Mouse (Mus musculus) megakaryocyte, embryonic 14.5 days (primary cell): Measurements from ENCODE around the gene S1pr4. TPM values are rescaled to one million over a fixed set of nuclear protein-coding genes. Genes with fewer than 3 reads are reported as not detected.
A peak's percentile ranks its signal among the peaks of the same experiment; 100 is the strongest.

Experiments used
- H3K27me3 ChIP-seq: replicated peaks from 2 replicates; pipeline ENCODE3; 2012; ENCODE audit warnings: inconsistent platforms
- H3K36me3 ChIP-seq: replicated peaks from 2 replicates; pipeline ENCODE3; 2012; ENCODE audit warnings: low read length, inconsistent platforms, mixed read lengths
- H3K4me1 ChIP-seq: 2 replicates; pipeline ENCODE4 v1.6.1; 2012; ENCODE audit warnings: inconsistent platforms
- H3K4me3 ChIP-seq: replicated peaks from 2 replicates; pipeline ENCODE3; 2012; ENCODE audit warnings: moderate library complexity, mild to moderate bottlenecking, inconsistent platforms
- H3K9me3 ChIP-seq: 2 replicates; pipeline ENCODE4 v1.6.1; 2012; ENCODE audit warnings: inconsistent platforms
- FLI1 ChIP-seq: IDR thresholded peaks from 2 replicates; pipeline ENCODE4 v1.6.1; 2012; ENCODE audit warnings: low read length, inconsistent platforms, mixed read lengths
- GATA1 ChIP-seq: IDR thresholded peaks from 3 replicates; pipeline ENCODE4 v1.6.1; 2012; ENCODE audit warnings: mixed read lengths, low read length, inconsistent platforms, borderline replicate concordance
- polyA plus RNA-seq: library from polyadenylated mRNA; stranded (reverse); fragments of >175 nt; gene quantifications from 2 replicates; pipeline ENCODE4 v1.2.3, GENCODE M21; 2012; ENCODE audit warnings: low replicate concordance; ENCODE audit not compliant: insufficient read depth

Gene S1pr4
- polyA plus RNA-seq, 1 experiment = 7.4 TPM

DNA sequence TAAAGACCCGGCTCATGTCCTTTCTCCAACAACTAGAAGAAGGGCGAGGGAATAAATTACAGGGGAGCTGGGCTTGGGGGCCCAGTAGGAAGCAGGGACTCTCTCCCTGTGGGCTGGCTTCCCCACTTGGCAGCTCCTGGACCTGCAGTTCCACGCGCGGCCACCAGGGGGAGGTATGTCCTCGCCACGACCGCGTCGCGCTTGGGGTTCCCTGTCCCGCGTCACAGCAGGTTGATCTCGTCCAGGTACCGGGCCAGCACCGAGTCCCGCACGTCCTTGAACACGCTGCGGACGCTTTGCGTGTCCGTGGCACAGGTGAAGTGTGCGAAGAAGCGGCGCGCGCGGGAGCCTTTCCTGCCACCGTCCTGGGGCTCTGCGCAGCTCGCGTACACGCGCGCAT, 2.7 kb upstream of the S1pr4 start:
- no peak for TF ChIP-seq FLI1
- H3K9me3 ChIP-seq = peaks cover 6% of the 10 kb centered on the region
- peak overlapping the region; percentile 84 for H3K4me3 ChIP-seq

DNA sequence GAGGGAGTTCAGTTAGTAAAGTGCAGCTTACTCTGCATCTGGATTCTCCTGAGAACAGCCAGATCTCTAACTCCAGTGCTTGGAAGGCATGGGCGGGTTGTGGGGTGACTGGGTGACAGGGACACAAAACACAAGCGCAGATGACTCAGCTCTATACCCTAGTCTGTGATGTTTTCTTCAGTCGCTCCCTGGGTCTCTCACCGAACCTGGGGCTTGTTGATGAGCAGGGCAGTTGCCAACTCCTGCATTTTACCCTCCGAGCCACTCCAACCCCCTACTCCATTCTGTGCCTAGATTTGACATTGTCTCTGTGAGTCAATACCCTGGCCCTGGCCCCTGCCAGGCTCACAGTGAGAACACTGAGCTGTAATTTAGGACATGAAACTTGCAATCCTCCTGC, 1.9 kb upstream of the S1pr4 start:
- Histone ChIP-seq H3K27me3 (no peaks in the 10 kb centered on the region), H3K9me3 (peaks cover 6% of the 10 kb centered on the region), H3K4me1 (peaks cover 83% of the 10 kb centered on the region), H3K36me3 (peaks cover 57% of the 10 kb centered on the region), H3K4me3 (no peak overlapping the region)
- no peak for TF ChIP-seq GATA1
- TF ChIP-seq FLI1 = no peak

More for the DNA sequence above, 2.7 kb upstream of the S1pr4 start:
- Histone ChIP-seq H3K4me1 (peaks cover 81% of the 10 kb centered on the region), H3K36me3 (peaks cover 64% of the 10 kb centered on the region), H3K27me3 (no peaks in the 10 kb centered on the region)

DNA sequence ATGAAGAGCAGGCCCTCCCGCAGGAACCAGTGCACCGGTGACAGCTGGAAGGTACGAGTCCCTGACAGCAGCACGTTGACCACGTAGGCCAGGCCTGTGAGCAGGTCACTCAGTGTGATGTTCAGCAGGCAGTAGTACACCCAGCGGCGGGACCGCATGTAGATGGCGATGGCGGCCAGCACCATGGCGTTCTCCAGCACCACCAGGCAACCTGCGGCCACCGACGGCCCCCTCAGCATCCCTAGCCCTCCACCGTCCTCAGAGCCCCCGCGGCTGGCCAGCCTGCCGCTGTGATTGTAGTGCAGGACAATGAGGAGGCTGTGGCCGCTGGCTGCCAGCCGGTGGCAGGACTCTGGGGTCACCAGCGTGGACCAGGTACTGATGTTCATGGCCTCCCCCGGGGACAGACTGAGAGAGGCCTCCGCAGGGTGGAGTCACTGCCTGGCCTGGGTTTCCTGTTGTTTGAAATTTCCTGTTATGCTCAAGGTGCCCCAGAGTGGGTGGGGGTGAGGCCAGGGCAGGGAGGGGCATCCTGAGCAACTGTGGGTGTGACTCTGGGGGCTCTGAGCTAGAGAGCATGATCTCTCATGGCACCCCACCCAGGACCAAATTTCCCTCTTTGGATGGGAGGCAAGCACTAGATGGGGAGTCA, 556 bp downstream of the S1pr4 start:
- no peaks in the 10 kb centered on the region for H3K27me3 ChIP-seq
- H3K36me3 ChIP-seq = peaks cover 36% of the 10 kb centered on the region
- TF ChIP-seq GATA1 (no peak), FLI1 (no peak)
- H3K4me3 ChIP-seq = peak overlapping the region; percentile 100
- peaks cover 83% of the 10 kb centered on the region for H3K4me1 ChIP-seq
- H3K9me3 ChIP-seq = no peaks in the 10 kb centered on the region

DNA sequence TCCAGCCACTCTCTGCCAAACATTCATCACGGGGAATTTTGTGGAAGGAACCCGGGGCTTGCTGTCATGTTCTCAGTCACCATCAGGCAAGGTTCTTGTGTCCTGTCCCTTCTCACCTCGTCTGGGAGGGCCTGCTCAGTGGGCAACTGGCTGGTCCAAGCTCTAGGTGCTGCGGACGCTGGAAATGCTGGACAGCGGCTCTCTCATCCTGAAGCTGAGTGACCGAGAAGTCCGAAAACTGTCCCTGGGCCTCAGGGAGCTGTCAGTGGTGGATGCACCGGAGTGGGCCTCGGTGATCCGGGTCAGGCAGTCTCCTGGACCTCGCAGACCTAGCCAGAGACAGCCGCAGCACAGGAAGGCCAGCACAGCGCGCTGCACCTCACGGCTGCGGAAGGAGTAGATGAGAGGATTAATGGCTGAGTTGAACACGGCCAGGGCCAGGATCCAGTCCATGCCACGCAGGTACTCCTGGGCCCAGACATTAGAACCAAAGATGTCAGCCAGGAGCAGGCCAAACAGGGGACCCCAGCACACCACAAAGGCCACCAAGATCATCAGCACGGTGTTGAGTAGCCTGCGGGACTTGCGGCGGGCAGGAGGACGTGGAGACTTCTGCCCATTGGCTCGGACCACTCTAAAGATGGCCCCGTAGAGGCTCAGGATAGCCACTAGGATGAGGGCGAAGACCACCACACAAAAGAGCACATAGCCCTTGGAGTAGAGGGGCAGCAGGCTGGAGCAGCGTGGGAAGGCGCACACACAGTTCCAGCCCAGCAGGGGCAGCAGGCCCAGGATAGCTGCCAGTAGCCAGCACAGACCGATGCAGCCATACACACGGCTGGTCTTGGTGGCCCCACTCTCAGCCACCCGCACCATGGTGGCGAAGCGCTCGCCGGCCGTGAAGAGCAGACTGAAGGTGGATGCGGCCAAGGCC, 1.3 kb downstream of the S1pr4 start:
- Histone ChIP-seq H3K4me1 (peaks cover 83% of the 10 kb centered on the region), H3K9me3 (no peaks in the 10 kb centered on the region), H3K4me3 (peak overlapping the region; percentile 100), H3K36me3 (peaks cover 36% of the 10 kb centered on the region), H3K27me3 (no peaks in the 10 kb centered on the region)
- TF ChIP-seq GATA1 (no peak), FLI1 (no peak)

DNA sequence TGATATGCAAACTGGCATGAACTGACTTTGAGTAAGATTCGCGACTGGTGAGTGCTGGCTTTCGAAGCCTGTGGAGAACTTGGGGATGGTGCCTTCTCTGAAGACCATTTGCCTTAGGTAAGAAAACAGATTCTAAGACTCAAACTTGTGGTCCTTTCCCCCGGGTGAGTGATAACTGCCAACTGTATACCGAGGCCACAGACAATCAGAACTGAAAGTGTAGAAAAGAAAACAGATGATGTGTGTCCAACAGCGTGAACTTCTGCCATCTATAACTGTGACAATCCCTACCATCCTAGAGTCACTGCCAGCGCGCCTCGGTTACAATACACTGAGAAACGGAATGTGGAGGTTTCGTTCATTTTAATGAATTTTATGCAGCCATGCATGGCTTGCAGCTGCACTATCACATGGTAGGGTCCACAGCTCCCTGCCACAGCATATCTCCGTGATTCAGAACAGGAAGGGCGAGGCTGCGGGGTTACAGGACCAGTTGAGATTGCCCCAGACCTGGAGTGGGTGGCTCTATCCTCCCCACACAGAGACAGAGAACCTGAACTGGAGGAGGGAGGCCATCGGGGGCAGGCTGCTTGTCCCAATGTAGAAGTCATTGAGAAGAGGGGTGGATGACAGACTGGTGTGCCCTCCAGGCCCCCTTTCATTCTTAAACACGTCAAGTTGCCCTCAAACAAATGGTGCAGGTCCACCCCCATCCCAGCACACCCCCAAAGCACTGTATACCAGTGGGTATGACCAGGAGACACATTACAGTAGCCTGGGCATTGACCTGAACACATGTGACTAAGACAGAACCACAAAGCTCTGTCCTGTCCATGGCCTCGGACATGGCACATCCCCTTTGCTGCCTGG, 2.3 kb downstream of the S1pr4 start:
- TF ChIP-seq FLI1 (no peak), GATA1 (no peak)
- H3K27me3 ChIP-seq = no peaks in the 10 kb centered on the region
- H3K4me3 ChIP-seq = peak overlapping the region; percentile 100
- H3K36me3 ChIP-seq = peaks cover 36% of the 10 kb centered on the region
- H3K9me3 ChIP-seq = no peaks in the 10 kb centered on the region
- peaks cover 84% of the 10 kb centered on the region for H3K4me1 ChIP-seq

DNA sequence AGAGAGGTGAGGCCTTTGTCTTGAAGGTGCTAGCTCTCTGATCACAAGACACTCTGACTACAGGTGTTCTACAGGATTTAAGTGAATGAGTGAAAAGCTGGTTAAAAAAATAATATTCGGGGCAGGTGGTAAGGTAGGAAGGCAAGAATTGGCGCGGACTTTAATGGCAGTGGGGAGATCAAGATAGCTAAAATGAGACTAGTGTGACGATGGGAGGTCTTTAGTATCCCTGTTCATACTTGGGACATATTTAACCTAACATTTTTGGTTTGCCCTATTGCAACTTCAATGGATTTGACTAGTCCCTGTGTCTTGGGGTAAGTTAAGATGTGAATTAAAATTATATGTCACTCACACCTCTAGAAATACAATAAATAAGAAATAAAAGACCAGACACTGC, 3.0 kb downstream of the S1pr4 start:
- peak overlapping the region; percentile 100 for H3K4me3 ChIP-seq
- peaks cover 36% of the 10 kb centered on the region for H3K36me3 ChIP-seq
- H3K4me1 ChIP-seq = peaks cover 78% of the 10 kb centered on the region
- no peak for TF ChIP-seq FLI1
- H3K27me3 ChIP-seq = no peaks in the 10 kb centered on the region
- no peaks in the 10 kb centered on the region for H3K9me3 ChIP-seq

- Histone ChIP-seq H3K4me3 (peak within 1 kb of the TSS; percentile 100), H3K9me3 (no peaks in the 10 kb centered on the region), H3K36me3 (peaks cover 36% of the 10 kb centered on the region), H3K27me3 (no peaks in the 10 kb centered on the region), H3K4me1 (peaks cover 74% of the 10 kb centered on the region)
- no peak for TF ChIP-seq FLI1
- TF ChIP-seq GATA1 = no peak
Measured at GRCm38 (mm10) chr10:81496264-81496901, 3.5 kb downstream of the S1pr4 start, which contains the start of gene Ncln. Gene Ncln (minus strand): TSS chr10:81496392.

DNA sequence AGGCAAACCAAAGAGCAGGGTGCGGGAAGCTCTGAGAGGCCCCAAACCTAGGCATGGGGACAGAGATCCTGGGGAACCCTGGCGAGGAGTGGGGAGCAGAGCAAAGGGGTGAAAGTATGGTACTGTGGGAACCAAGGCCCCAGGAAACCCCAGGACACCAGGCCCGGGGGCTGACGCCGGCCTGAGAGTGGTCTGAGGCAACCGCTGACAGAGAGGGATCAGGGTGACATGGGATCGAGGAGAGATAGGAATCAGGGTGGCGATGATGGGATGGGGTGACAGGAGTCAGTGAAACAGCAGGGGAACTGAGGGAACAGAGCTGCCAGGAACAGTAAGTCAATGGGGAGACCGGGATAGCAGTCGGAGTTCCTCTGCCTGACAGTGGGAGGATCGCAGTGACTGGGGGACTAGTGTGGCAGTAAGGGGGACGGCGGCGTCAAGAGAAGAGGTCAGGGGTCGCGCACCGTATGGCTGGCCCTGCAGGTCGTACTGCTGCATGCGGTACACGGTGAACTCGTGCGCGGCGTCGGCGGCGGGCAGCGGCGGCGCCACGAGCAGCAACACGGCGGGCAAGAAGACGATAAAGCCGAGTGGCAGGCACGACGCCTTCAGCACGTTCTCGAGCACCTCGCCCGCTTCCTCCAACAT, 4.2 kb downstream of the S1pr4 start:
- H3K36me3 ChIP-seq = peaks cover 37% of the 10 kb centered on the region
- no peaks in the 10 kb centered on the region for H3K9me3 ChIP-seq
- TF ChIP-seq GATA1 (no peak), FLI1 (no peak)
- peaks cover 70% of the 10 kb centered on the region for H3K4me1 ChIP-seq
- H3K27me3 ChIP-seq = no peaks in the 10 kb centered on the region
- H3K4me3 ChIP-seq = peak overlapping the region; percentile 100

- H3K4me3 ChIP-seq = peak overlapping the region; percentile 100
- H3K9me3 ChIP-seq = no peaks in the 10 kb centered on the region
- H3K36me3 ChIP-seq = peaks cover 43% of the 10 kb centered on the region
- peaks cover 65% of the 10 kb centered on the region for H3K4me1 ChIP-seq
- no peaks in the 10 kb centered on the region for H3K27me3 ChIP-seq
- no peak for TF ChIP-seq FLI1
- TF ChIP-seq GATA1 = no peak
Measured at GRCm38 (mm10) chr10:81495151-81495550, 4.8 kb downstream of the S1pr4 start.
